Mouse (Mus musculus) cerebellum, postnatal 4 days (tissue): Measurements from ENCODE around the gene Gm4869.
"Not testable (repeated sequence)": the region's sequence is repeated elsewhere in the genome, so short reads cannot be mapped to it uniquely, and the experiment has no call there.

Source experiments
- DNase-seq, 2 experiments: peaks; one replicate each; pipeline ENCODE4 v3.0.0; 2022; ENCODE audit warnings: low spot score in 2 of 2, mixed read lengths in 1 of 2

The Gm4869 gene

DNA sequence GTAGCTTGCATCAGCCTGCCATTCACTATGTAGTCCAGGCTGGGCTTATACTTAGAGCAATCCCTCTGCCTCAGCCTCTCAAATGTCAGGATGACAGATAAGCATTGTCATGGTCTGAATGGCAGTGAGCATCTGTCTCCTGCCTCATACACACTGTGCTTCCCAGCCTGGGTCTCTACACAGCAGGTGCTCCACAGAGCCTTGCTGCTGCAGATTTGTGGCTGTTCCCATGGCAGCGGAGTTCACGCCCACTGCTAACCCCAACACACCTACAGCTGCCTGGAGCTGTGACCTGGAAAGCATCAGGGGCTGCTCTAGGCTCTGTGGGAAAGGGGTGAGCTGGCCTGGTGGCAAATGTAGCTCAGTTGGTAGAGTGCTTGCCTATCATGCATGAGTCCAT lies 19.5 kb downstream of the Gm4869 start:
- DNase-seq, result no peak

DNA sequence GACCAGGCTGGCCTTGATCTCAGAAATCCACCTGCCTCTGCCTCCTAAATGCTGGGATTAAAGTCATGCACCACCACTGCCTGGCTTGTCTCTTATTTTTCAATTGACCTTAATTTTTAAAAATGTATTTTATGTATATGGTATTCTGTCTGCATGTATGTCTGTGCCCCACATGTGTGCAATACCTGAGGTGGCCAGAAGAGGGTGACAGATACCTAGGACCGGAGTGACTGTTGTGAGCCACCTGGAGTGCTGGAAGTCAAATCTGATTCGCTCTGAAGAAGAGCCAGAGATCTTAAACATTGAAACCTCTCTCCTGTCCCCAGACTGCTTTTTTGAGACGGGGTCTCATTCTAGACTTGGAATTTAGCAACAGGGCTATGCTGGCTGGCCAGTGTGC lies 26.9 kb downstream of the Gm4869 start:
- no peak for DNase-seq

DNA sequence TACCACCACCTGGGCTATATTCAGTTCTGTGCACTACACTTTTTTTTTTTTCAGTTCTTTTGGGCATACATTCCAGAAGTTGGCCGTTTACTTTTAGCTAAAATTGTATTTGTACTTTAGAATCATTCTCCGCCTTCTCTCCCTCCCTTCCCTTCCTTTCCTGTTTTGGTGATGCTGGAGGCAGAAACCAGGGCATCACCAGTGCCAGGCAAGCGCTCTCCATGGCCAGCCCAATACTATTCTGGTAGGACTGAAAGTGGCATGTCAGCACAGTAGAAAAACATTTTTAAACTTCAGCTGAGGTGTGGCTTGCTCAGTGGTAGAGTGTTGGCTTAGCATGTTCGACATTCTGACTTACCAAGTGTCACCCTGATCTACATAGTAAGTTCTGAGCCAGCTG lies 36.0 kb downstream of the Gm4869 start:
- no peak for DNase-seq

DNA sequence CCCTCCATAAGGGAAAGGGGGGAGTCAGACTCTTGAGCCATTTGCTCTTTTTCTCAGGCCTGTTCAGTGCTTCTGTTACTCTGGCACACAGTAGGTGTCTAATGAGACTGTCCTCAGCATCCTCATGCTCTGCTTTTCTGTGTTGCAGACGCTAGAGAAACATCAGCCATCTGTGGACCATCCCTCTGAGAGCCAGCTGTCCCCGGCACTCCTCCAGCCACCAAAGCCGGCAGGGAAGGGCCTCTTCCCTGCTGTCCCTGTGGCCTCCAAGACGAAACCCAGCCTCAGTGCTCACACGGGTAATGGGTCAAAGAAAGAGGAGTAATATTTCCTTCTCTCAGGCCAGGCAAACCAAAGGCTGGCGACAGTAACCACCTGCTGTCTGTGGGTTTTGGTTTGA lies 45.7 kb downstream of the Gm4869 start:
- no peak for DNase-seq

DNA sequence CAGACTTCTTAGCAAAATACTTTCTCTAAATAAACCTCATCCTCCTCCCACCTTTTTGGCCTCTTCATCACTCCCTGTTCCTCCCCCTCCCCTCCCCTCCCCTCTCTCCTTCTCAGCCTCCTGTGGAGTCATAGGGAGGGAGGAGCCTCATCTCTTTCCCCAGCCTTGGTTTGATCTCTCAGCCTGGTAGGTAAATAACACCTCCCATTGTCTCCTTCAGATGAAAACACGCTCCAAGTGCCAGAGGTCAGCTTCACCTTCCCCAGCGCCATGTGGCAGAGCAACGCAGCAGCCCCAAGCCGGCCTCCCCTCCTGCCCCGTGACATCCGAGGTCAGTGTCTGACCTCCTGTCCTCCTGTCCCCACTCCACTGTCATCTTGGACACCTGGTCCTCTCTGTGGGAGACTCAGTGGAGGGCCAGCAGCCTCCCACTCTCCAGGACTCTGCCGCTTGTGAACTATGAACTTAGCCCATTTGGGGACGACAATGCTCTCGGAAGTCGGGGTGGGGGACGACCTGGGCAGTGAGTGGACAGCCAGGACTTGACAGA lies 47.3 kb downstream of the Gm4869 start:
- DNase-seq, result no peak

DNA sequence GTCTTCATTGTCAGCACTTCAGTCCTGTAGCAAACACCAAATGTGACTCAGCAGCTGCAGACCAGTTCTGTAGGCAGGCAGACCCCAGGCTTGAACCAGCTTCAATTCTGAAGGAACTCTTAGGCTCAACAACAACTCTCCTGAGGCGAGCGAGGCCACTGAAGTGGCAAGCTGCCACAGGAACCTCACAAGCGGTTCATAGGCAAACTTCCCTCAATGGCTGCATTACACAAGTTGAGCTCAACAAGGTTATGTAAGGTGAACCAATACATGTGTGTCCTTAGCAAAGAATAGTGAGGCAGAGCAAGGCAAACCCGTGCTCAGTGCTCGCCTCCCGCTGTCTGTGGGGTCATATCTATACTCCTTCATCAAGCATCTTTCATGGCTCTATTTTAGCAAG lies 52.7 kb downstream of the Gm4869 start:
- DNase-seq, result no peak

DNA sequence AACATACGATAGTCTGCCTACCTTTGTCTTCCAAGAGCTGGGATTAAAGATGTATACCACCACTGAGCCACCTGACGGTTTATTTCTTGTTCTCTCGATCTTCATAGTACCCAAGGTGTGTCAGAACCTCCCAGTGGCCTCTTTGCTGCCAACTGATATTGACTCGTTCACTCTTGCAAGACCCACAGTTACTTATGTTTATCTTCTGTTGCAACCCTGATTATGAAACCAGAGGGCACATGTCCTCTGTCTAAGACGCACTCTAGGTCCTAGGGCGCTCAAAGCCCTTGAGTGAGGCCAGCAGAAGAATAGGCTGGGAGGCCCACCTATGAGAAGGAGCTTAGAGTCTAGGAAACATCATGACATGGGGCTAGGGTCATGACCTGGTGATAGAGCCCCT lies 55.3 kb downstream of the Gm4869 start:
- DNase-seq, result no peak

DNA sequence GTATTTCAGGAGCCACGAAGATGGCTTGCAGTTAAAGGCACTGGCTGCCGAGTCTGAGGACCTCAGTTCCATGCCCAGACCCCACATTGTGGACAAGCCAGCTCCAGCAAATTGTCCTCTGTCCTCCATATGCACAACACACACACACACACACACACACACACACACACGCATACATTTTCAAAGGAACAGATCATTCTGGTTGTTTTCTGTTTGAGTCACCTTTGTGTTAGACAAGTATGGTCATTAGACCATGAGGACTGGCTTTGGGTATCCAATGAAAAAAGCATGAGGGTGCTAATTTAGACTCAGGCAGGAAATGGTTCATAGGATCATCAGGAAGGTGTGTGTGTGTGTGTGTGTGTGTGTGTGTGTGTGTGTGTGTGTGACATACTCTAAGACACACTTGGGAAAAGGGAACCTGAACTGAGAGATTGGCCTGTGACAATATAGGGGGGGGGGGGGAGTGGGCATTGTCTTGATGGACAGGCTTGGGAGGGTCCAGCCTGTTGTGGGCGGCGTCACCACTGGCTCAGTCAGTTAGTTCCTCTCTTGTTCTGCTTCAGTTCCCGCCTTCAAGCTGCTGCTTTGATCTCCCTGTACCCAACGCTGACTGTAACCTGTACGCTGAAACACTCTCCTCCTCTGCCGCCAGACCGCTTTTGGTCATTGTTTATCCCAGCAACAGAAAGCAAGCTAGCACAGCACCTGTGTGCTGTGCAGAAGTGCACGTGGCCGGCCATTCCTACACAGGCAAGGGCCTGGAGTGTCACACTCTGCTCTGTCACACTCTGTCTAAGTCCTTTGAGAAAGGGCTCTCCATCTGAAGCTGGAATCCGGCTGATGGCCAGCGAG lies 56.8 kb downstream of the Gm4869 start:
- no peak for DNase-seq

DNA sequence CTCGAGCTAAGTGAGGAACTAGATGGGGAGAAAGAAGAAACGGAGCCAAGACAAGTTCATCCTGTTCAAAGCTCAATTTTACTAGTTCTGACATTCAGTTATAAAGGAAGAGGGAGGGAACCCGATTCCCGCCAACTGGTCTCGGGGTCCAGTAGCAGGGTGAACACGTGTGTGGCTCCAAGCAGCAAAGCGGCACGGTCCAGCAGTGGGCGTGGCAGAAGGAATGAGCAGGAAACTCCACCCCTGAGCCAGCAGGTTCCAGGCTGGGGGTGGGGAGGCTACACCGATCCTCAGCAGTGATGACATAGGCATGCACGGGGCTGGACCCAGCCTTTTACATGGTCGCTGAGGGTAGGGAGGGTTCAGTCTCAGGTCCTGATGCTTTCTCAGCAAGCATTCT lies 57.5 kb downstream of the Gm4869 start:
- DNase-seq, result not testable (repeated sequence)

DNA sequence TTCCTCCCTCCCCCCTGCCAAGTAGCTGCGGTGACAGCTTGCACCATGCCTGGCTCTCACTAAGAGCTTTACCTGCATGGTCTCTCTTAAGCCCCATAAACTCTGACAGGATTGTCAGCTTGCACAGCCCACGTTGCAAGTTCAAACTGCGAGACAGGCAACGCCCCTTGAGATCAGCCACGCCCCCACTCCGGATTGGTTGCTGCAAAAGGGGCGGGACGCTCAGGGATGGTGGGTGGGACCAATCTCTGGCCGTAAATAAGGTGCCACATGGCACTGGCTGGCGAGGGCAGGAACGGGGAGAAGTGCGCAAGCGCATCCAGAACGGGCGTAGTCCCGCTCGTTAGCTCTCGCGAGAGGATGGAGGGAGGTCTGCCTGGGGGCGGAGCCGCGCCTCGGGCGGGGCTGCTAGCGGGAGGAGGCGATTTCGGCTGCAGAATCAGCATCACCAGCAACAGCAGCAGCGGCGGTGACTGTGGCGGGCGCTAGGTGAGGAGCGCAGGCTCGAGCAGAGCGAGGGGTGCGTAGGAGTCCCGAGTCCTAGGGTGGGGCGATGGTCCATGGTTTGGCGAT lies 59.8 kb downstream of the Gm4869 start, which contains the start of gene Chst12:
Chst12 (plus strand) TSS at position 343 of the 573 bp plus-strand sequence.
- DNase-seq, result peak; percentile 96 to 99

DNA sequence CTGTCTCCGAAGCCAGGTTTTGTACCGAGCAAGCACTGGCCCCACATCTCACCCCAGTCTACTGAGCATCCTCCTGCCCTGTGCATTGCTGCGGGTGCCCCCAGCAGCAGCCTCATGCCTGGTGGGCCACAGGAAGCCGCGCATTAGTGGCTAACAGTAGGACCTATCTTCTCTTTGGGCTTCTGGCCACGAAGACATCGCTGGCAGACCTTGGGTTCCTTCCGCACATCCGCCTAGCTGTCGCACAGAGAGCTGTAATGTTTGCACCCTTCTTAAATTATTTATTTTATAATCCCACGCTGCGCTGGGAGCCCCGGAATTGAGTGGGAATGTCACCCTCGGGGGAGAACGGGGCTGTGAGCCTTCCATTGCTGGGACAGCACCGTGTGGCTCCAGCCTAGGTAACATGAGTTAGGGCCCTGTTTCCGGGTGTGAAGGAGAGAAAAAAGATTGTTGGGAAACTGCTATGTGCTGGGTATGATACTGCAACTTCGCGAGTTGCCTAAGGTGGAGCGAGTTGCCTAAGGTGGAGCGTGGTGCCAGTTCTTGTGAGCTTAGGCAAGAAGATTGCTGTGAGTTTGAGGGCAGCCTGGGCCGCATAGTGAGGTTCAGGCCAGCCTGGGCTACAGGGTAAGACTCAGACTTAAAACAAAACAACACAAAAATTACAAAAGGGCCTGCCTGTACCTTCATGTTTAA lies 60.8 kb downstream of the Gm4869 start:
- DNase-seq, result no peak

DNA sequence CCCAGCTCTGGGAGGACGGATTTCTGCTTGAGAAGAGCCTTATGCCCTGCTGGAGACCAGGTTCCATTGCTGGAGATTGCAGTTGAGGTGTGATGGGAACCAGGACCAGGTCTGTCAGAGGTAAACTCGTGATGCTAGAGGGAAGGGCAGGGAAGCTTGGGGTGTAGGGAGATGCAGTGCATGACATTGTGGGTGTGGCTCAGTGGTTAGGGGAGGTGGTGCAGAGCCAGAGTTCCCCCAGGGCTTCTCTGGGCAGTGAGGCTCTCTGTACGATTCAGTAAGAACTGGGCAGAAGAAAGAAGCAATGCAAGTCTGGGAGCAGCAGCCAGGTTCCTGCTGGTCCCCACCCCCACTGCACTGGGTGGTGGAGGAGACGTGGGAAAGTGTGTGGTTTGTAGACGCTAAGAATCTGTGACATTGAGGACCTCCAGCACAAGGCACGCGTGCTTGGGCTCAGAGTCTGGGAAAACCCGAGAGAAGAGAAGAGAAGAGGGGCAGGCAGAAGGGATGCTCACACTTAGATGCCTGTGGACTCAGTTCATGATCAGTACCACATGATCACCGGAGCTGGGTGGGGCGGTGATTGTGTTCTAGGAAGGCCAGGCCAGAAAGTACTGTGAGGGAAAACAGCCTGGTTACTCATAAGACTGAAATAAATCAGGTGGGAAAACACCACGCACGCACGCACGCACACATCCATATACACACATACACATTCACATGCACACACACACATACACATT lies 62.2 kb downstream of the Gm4869 start:
- DNase-seq, result no peak

DNA sequence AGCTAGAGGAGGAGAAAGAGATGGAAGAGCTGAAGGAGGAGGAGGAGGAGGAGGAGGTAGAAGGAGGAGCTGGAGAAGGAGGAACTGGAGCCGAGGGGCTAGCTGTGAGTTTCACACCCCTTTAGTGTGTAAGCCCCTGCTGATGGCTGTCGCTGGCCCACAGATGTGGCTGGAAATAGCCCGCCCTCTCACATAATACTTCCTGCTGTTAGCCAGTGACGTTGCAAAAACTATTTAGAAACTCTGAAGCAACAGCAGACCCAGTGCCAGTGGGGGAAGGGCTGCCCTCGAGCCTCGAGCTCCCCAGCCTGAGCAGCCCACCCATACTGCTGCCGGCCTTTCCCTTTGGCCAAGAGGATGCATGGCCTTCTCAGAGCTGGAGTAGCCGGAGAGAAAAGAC lies 63.2 kb downstream of the Gm4869 start:
- DNase-seq, result no peak

DNA sequence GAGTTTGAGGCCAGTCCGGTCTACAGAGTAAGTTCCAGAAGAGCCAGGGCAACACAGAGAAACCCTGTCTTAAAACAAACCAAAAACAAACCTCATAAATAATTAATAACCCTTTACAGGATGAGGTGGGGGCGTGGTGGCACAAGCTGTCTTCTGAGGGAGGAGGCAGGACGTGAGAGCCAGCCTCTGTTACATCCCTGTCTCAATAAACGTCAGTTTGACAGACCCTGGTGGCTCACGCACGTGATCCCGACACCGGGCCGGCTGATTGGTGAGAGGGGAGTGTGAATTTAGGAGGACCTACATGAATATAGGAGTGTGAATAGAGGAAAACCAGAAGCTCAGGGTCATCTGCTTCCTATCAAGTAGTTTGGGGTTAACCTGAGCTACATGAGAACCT lies 63.8 kb downstream of the Gm4869 start:
- no peak for DNase-seq

DNA sequence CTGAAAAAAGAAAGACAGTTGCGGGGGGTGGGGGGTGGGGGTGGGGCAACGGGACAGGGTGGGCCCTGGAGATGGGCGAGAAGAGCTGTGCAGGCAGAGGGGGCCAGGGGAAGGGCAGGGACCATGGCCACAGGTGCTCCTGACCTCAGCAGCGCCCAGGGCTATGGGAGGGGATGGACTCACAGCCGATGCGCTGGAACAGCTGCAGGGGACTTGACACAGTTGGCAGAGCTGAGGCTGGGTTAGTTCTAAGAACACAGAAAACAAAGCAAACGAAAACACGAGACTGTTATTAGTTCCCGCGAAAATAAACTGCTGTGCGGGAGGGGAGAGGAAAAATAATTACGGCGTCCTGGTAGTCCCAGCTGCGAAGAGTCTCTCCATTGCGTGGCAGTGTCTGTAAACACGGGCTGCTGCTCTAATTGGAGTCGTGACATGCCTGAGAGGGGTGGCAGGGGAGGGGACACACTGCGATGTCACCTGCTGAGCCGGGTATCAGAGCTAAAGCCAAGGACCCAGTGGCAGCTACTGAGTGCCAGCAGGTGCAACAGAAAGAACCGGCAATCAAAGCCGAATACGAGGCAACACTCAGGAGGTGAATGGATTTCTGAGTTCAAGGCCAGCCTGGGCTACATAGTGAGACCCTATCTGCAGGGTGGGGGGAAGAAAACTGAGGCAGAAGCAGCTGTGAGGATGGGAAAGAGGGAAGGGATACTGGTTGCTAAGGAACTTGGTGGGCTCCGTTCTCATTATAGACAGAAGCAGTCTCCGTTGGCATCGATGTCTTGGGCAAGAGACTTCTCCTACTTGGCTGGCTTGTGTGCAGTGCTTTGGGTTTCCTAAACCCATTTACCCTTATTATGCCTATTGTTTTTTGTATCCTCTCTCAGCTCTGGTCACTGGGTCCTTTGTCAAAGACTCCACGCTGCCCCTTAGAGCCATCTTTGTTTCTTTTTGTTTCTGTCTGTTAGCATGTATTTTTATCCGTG lies 64.9 kb downstream of the Gm4869 start:
- DNase-seq, result no peak

DNA sequence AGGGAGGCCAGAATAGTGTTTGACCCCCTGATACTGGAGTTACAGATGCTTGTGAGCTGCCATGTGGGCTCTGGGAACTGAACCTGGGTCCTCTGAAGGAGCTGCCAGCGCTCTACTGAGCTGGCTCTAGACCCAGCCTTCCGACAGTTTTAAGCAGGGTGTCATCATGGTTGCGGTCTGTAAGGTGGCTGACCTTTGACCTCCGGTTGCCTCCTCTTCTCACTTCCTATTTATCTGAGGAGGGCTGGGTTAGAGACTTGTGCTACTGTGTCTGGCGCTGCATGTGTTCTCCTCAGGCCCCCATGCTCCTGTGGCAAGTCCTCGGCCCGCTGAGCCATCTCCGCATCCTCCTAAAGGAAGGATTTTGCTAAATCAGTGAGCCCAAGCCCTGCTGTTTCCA lies 68.5 kb downstream of the Gm4869 start:
- no peak for DNase-seq

DNA sequence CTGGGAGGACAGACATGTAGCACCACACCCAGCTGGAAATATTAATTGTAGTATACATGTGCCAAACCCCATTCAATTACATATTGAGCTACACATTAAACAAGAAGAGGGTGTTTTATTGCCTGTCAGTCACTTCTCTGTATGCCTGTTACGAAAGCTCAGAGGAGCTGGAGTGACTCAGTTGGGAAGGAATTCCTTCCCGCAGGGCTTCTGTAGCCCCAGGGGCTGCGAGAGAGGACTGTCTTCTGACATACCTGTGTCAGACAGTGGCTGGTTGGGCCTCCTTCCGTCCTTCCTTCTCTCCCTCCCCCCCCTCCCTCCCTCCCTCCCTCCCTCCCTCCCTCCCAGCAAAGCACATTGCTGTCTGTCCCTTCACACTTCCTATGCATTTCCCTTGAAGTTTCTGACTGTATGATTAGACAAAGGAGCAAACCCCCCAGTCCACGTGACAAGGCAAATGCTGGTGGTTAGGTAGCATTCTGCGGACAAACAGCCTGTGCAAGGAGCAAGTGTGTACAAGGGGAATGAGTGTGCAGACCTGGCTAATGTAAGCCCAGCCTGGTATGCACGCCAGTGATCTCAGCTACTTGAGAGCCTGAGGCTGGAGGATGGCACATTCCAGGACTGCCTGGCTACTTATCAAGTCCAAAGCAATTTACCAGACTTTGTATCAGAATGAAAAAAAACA lies 69.5 kb downstream of the Gm4869 start:
- DNase-seq, result no peak

DNA sequence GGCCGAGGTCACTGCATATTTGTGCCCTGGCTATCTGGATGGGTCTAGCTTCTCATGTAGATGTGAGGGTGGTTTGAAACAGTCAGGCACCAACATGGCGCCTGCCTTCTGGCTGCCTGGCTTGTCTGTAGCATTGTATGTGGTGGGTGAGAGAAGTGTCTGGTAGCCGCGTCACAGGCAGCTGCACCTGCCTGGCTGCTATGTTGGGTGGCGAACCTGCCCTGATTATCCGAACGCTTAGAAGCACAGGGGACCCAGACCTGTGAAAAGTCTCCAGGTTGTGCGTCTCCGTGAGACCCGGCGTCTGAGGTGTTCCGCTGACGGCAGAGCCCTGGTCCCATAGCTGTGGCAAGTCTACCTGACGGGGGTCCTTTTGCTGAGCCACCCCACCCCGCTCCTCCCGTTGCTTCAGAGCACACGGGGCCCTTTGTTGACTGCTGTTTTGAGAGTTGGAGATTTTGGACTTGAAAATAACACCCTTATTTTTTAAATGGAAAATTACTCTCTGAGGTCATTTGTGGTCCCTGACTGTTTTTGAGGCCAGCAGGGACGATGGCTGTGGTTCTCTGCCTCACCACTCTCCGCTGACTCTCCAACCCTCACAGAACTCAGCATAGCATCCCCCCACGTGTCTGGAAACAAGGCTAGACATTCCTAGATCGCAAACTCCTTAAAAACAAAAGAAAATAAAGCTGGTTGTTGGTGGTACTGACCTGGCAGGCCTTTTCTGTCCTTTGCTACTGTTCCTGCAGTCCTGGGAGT lies 71.9 kb downstream of the Gm4869 start:
- no peak for DNase-seq

DNA sequence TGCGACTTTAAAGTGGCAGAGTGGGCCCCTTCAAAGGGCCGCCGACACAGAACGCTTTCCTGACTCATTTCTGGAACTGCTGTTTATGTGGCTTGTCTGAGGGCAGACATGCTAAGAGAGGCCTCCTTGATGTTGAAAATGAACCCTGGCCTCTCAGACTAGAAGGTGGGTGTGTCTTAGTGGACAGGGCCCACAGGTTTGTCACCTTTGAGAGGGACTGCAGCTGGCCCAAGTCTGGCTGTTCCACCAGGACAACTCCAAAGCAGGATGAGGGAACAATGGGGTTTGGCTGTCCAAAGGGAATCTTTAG lies 72.4 kb downstream of the Gm4869 start:
- DNase-seq, result no peak
